Mouse (Mus musculus): ENCODE measurements at regions not wholly inside any gene's neighbourhood (a gene's known extent, or its start where the extent isn't known, plus 50 kb on each side); places are given as distances from the start of the nearest gene placed in this dataset.
"Not testable (repeated sequence)": the region's sequence is repeated elsewhere in the genome, so short reads cannot be mapped to it uniquely, and the experiment has no call there.

DNA sequence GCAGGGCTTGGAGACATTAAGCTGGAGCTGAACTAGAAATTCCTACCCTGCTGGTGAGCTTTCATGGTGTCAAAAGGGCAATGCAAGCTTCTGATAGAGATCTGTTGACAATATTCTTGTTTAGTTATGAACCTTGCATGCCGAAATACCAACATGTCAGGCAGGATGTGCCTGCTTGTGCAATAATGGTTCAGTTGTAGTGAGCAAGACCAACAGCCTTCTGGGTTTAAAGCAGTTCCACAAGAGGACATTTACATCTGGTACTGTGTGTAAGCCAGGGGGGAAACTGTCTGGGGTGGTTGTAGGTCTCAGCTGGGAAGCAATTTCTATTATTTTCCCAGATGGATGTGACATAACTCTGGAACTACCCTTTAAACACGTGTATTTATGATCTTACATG, 987.6 kb upstream of the Gm38303 start:
- peak; percentile 54 for DNase-seq (ENCODE audit: low read depth)

DNA sequence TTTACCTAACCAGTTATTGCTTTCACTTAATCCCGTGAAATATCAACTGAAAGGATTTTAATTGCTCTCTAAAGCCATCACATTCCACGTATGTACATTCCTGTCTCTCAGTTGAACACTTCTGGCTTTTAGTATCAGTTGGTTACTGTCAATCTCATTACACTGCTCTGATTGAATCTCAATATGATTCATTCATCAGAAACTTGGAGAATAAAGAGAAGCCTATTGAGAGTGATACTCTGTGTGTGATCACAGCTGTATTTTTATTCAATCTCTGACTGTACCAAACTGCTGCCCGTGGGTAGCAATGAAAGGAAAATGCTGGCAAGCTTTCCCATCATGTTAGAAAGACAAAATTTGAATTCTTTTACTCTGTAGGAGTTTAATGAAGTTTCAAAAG, 957.5 kb upstream of the Gm38303 start:
- no peak for DNase-seq (ENCODE audit: low read depth)

DNA sequence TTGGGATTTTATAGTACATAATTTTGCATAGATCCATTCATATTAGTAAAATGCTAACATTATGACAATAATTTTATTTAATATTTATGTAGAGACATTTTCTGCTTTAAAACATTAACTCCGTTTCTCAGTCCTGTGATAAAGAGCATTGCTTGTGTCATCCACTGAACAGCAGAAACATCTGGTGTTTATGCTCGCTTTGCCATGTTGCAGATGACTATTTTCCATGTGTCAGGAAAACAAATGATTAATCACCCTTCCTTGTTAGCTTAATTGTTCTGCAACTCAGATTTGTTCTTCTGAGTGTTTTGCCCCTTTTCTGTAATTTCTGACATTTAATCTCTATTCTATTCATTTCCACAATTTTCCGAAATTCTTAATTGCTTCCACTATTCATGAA, 925.6 kb upstream of the Gm38303 start:
- no peak for DNase-seq (ENCODE audit: low read depth)

DNA sequence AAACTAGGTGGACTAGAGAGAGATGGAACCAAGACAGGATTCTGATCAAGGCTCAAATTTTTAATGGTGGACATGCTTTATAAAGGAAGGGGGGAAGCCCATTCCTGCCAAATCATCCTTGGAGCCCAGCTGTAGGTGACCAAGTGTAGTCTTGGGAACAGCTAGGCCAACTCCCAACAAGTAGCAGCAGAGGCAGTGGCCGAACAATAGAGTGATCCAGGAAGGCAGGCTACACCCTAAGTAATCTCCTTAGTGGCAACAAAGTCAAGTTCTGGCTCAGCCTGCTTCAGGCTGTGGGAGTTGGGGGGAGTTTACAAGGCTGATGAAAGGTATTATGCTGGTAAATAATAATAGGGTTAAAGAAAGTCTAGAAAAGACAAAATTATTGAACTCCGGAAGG, 878.5 kb upstream of the Gm38303 start:
- no peak for DNase-seq (ENCODE audit: low read depth)

DNA sequence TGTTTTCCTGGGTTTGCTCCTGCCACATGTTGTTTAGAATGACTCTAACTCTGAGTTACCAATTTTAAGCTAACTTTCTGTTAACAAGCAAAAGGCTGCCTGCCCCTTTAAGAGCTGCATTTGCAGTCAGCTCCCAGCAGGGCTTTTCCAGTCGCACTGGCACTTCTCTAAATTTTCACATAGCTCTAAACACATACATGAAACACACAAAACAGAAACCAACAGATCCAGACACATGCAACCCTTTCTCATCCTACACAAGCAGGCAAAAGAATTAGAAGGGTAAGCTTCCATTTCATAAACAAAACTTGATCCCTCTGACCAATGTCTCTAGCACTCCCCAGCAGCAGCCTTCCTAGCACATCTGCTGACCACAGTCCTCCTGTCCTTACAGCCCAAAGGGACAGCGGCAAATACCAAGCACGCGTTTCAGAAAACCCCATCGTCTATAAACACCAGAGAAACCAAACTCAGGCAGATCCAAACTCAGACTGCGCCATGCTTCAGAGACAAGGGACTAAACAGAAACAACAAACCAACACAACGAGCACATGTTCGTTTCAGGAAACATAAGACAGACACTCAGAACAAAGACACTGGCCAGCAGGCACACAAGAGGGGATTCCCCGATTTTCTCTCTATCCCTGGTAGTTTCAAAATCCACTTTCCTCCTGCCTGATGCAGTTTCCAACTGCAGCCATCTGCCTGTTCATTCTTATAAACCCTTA, 877.6 kb upstream of the Gm38303 start:
- peak; percentile 41 for DNase-seq (ENCODE audit: low read depth)

DNA sequence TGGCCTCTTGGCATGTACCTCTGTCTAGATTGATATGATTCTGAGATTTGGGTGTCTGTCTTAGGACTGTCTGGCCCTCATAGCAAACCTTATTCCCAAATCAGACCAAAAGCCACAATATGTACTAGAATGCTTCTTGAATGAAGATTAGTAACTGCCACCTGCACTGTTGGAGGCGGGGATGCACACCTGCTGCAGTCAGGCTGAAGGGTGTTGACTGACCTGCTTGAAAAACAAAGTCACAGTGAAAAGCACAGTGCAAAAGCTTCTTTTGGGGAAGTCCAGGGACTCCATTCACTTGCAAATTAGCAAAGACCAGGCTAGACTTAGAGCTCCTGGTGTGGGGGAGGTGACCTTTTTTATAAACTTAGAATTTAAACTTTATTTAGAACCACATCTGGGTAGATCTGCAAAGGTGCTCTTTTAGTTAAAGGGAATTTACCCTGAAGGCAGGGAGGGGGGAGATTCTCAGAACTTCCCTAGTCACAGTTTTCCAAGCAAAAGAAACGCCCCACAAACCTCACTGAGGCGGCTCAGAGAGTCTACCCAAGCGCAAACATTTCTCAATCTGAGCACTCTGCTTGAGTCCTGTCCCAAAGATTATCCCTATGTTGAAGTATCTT, 876.9 kb upstream of the Gm38303 start:
- not testable (repeated sequence) for DNase-seq (ENCODE audit: low read depth)

DNA sequence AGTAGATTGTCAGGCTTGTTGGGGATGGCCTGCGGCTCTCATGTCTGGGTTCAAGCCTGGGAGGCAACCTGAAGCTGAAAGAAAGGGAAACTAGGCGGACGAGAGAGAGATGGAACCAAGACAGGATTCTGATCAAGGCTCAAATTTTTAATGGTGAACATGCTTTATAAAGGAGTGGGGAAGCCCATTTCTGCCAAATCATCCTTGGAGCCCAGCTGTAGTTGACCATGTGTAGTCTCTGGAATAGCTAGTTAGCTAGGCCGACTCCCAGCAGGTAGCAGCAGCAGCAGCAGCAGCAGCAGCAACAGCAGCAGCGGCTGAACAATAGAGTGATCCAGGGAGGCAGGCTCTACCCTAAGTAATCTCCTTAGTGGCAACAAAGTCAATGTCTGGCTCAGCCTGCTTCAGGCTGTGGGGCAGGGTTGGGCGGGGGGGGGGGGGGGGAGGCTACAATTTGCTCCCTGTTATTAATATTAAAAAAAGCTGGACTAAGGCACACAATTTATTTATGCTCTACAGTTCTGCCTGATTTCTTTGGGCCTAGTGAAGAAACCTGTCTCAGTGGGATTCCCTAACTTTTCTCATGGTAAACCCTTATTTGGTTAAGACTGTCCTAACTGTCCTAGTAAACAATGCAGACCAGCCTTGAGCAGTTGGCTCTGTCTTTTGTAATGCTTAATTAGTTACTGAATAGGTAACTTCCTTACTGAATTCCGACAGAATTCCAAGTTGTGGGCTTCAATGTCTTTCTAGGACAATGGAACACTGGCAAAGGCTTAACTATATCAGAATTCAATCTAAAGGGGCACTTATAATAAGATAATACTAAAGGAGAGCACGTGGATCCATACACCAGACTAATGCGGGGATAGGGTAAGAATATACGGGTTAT, 875.7 kb upstream of the Gm38303 start:
- DNase-seq (ENCODE audit: low read depth): not testable (repeated sequence)

DNA sequence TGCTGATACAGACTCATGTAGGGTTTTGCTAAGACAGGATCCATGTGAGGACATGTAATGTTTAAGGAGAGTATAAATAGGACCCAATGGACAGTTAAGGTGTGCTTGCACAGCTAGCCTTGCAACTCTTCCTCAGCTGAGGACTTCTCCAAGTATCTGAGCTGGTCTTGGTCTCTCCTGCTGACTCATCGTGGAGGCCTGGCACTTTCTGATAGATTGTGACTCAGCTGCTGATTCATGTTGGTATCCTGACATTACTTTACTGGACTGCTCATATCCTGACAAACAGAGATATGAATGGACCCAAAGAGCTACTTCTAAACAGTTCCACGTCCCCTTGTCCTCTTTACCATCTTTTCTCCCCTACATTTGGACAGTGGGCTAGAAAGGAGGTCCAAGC, 838.5 kb upstream of the Gm38303 start:
- DNase-seq (ENCODE audit: low read depth): peak; percentile 83

DNA sequence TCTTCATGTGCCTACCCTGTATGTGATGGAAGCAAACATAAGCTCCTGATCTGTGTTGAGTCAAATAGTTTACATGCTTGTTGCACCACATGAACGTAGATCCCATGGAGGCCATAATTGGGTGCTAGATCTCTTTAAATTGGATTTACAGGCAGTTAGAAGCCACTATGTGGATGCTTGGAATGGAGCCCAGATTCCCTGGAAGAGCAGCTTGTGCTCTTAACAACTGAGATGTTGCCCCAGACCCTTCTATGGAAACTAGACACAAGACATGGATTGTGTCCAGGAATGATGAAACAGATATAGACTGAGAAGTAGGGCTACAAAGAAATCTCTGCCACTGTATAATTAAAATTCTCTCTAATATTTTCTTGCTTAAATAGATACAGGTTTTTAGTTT, 819.9 kb upstream of the Gm38303 start:
- DNase-seq (ENCODE audit: low read depth): no peak
